Mouse (Mus musculus): Measurements from ENCODE around the gene Fem1b.
"Not testable (repeated sequence)": the region's sequence is repeated elsewhere in the genome, so short reads cannot be mapped to it uniquely, and the experiment has no call there.

The Fem1b gene

GRCm38 (mm10) chr9:62811516-62812121 lies at the start of gene Fem1b:
Gene Fem1b (minus strand): TSS chr9:62811934.
- in situ Hi-C loops (cut with MboI, MseI) = no loop called here

GRCm38 (mm10) chr9:62860866-62861265 lies 49.1 kb upstream of the Fem1b start:
- in situ Hi-C loops (cut with MboI, MseI) = no loop called here

GRCm38 (mm10) chr9:62860102-62860501 lies 48.4 kb upstream of the Fem1b start:
- in situ Hi-C loops (cut with MboI, MseI) = not testable (repeated sequence)

- in situ Hi-C loops (cut with MboI, MseI) = no loop called here
Observed at GRCm38 (mm10) chr9:62858266-62859019, 46.7 kb upstream of the Fem1b start.

GRCm38 (mm10) chr9:62857719-62858261 lies 46.1 kb upstream of the Fem1b start, which contains the start of gene Calml4:
Gene Calml4 (plus strand): TSS chr9:62858080.
- in situ Hi-C loops (cut with MboI, MseI) = no loop called here

GRCm38 (mm10) chr9:62857216-62857615 lies 45.5 kb upstream of the Fem1b start:
- in situ Hi-C loops (cut with MboI, MseI) = no loop called here

- in situ Hi-C loops (cut with MboI, MseI) = loop anchor here (5.0 kb wide), 1 partner anchor 38 kb away; no protein-coding TSS in a partner anchor
Observed at GRCm38 (mm10) chr9:62854483-62854882, 42.7 kb upstream of the Fem1b start.

GRCm38 (mm10) chr9:62851571-62851970 lies 39.8 kb upstream of the Fem1b start:
- in situ Hi-C loops (cut with MboI, MseI) = loop anchor here (5.0 kb wide), 1 partner anchor 41 kb away; no protein-coding TSS in a partner anchor

GRCm38 (mm10) chr9:62848641-62849040 lies 36.9 kb upstream of the Fem1b start:
- in situ Hi-C loops (cut with MboI, MseI) = no loop called here

- in situ Hi-C loops (cut with MboI, MseI) = no loop called here
Observed at GRCm38 (mm10) chr9:62847694-62848093, 36.0 kb upstream of the Fem1b start.

GRCm38 (mm10) chr9:62844461-62844860 lies 32.7 kb upstream of the Fem1b start:
- in situ Hi-C loops (cut with MboI, MseI) = loop anchor here (5.0 kb wide), 2 partner anchors 88 to 288 kb away; no protein-coding TSS in a partner anchor

GRCm38 (mm10) chr9:62843356-62844024 lies 31.8 kb upstream of the Fem1b start:
- in situ Hi-C loops (cut with MboI, MseI) = loop anchor here (5.0 kb wide), 2 partner anchors 89 to 289 kb away; no protein-coding TSS in a partner anchor

GRCm38 (mm10) chr9:62839172-62839770 lies 27.5 kb upstream of the Fem1b start:
- in situ Hi-C loops (cut with MboI, MseI) = no loop called here

GRCm38 (mm10) chr9:62838506-62839171 lies 26.9 kb upstream of the Fem1b start, which contains the start of gene Cln6:
Gene Cln6 (plus strand): TSS chr9:62838785.
- in situ Hi-C loops (cut with MboI, MseI) = no loop called here

- in situ Hi-C loops (cut with MboI, MseI) = no loop called here
Observed at GRCm38 (mm10) chr9:62838146-62838505, 26.4 kb upstream of the Fem1b start.

GRCm38 (mm10) chr9:62837611-62838010 lies 25.9 kb upstream of the Fem1b start:
- in situ Hi-C loops (cut with MboI, MseI) = no loop called here

GRCm38 (mm10) chr9:62835705-62836446 lies 24.1 kb upstream of the Fem1b start:
- in situ Hi-C loops (cut with MboI, MseI) = no loop called here

GRCm38 (mm10) chr9:62834906-62835305 lies 23.2 kb upstream of the Fem1b start:
- in situ Hi-C loops (cut with MboI, MseI) = no loop called here

- in situ Hi-C loops (cut with MboI, MseI) = no loop called here
Observed at GRCm38 (mm10) chr9:62829877-62830276, 18.1 kb upstream of the Fem1b start.

- in situ Hi-C loops (cut with MboI, MseI) = no loop called here
Observed at GRCm38 (mm10) chr9:62828662-62829086, 16.9 kb upstream of the Fem1b start.

Measured in regulatory T cell (primary cell).